Mouse (Mus musculus): ENCODE measurements around the gene St6galnac5. TPM values are rescaled to one million over a fixed set of nuclear protein-coding genes. Genes with fewer than 3 reads are reported as not detected.

The St6galnac5 gene
- polyA plus RNA-seq, 1 experiment, result not detected

DNA sequence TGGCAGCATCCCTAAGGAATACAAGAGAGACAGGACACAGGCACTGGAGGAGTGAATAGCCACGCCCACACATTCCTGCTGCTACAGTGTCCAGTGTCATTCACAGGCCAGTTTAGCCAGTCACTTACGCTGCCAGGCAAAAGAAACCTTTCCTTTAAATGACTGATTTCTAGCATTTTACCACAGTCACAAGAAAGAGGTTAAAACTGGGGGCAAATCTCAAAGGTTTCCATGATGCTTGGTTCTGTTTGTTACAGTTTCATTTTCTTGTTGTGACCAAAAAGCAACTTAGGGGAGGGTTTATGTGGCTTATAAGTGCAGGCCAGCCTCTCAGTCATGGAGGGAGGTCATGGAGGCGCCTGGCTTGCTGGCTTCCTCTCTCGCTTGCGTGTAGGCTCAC, 74.4 kb downstream of the St6galnac5 start:
- H3K36me3 ChIP-seq (ENCODE audit: control insufficient read depth, insufficient read depth), result no peaks in the 10 kb centered on the region
- H3K4me2 ChIP-seq (ENCODE audit: low read depth), result no peak overlapping the region
- no peaks in the 10 kb centered on the region for H3K27me3 ChIP-seq (ENCODE audit: control insufficient read depth, insufficient read depth, insufficient read length)
- no peak overlapping the region for H3ac ChIP-seq (ENCODE audit: control insufficient read depth, insufficient read length)
- no peak overlapping the region for H3K4me3 ChIP-seq
- TF ChIP-seq USF1 (IDR thresholded peaks at IDR 0.05; ENCODE audit: low read depth) (no peak), MYOD1 (IDR thresholded peaks at IDR 0.05; ENCODE audit: control insufficient read depth in 1 of 3, insufficient read length in 2 of 3, low read depth in 2 of 3) (no peak), E2F4 (IDR thresholded peaks at IDR 0.05; ENCODE audit: insufficient read depth) (no peak), MAX (IDR thresholded peaks at IDR 0.05; ENCODE audit: low read depth) (no peak), REST (IDR thresholded peaks at IDR 0.05; ENCODE audit: insufficient read depth, insufficient read length) (no peak), MYOG (IDR thresholded peaks at IDR 0.05; ENCODE audit: control insufficient read depth in 1 of 3, insufficient read depth in 1 of 3, insufficient read length in 2 of 3, low read depth in 2 of 3) (no peak), SRF (IDR thresholded peaks at IDR 0.05; ENCODE audit: control insufficient read depth, insufficient read length, low read depth) (no peak), POLR2AphosphoS2 (IDR thresholded peaks at IDR 0.05; ENCODE audit: insufficient read length, low read depth) (no peak)
- H3K79me2 ChIP-seq (ENCODE audit: control insufficient read depth, insufficient read depth), result no peaks in the 10 kb centered on the region

- Histone ChIP-seq H3ac (ENCODE audit: control insufficient read depth, insufficient read length) (no peak overlapping the region), H3K36me3 (ENCODE audit: control insufficient read depth, insufficient read depth) (no peaks in the 10 kb centered on the region), H3K79me2 (ENCODE audit: control insufficient read depth, insufficient read depth) (no peaks in the 10 kb centered on the region), H3K4me3 (no peak overlapping the region), H3K4me2 (ENCODE audit: low read depth) (no peak overlapping the region), H3K27me3 (ENCODE audit: control insufficient read depth, insufficient read depth, insufficient read length) (no peaks in the 10 kb centered on the region)
- TF ChIP-seq MYOG (IDR thresholded peaks at IDR 0.05; ENCODE audit: control insufficient read depth in 1 of 3, insufficient read depth in 1 of 3, insufficient read length in 2 of 3, low read depth in 2 of 3), result no peak
- TF ChIP-seq CEBPB (IDR thresholded peaks at IDR 0.05; ENCODE audit: insufficient read depth, poor library complexity, severe bottlenecking), result no peak
- no peak for TF ChIP-seq MAX (IDR thresholded peaks at IDR 0.05; ENCODE audit: low read depth)
- no peak for TF ChIP-seq POLR2A (IDR thresholded peaks at IDR 0.05; ENCODE audit: insufficient read length, low read depth)
- TF ChIP-seq E2F4 (IDR thresholded peaks at IDR 0.05; ENCODE audit: insufficient read depth), result no peak
- no peak for TF ChIP-seq MYOD1 (IDR thresholded peaks at IDR 0.05; ENCODE audit: control insufficient read depth in 1 of 3, insufficient read length in 2 of 3, low read depth in 2 of 3)
- no peak for TF ChIP-seq TCF12 (IDR thresholded peaks at IDR 0.05; ENCODE audit: insufficient read depth, poor library complexity, severe bottlenecking)
- TF ChIP-seq SRF (IDR thresholded peaks at IDR 0.05; ENCODE audit: control insufficient read depth, insufficient read length, low read depth), result no peak
- TF ChIP-seq REST (IDR thresholded peaks at IDR 0.05; ENCODE audit: insufficient read depth, insufficient read length), result no peak
- no peak for TF ChIP-seq POLR2AphosphoS2 (IDR thresholded peaks at IDR 0.05; ENCODE audit: insufficient read length, low read depth)
- no peak for TF ChIP-seq TCF3 (IDR thresholded peaks at IDR 0.05; ENCODE audit: insufficient read length, low read depth)
- no peak for TF ChIP-seq USF1 (IDR thresholded peaks at IDR 0.05; ENCODE audit: low read depth)
These were observed 75.0 kb downstream of the St6galnac5 start for GRCm38 (mm10) chr3:152907087-152907486.

GRCm38 (mm10) chr3:152905800-152906199, 76.2 kb downstream of the St6galnac5 start:
- no peak for TF ChIP-seq TCF3 (IDR thresholded peaks at IDR 0.05; ENCODE audit: insufficient read length, low read depth)
- no peak for TF ChIP-seq MYOG (IDR thresholded peaks at IDR 0.05; ENCODE audit: control insufficient read depth in 1 of 3, insufficient read depth in 1 of 3, insufficient read length in 2 of 3, low read depth in 2 of 3)
- TF ChIP-seq TCF12 (IDR thresholded peaks at IDR 0.05; ENCODE audit: insufficient read depth, poor library complexity, severe bottlenecking), result no peak
- H3K36me3 ChIP-seq (ENCODE audit: control insufficient read depth, insufficient read depth), result no peaks in the 10 kb centered on the region
- H3K79me2 ChIP-seq (ENCODE audit: control insufficient read depth, insufficient read depth), result no peaks in the 10 kb centered on the region
- no peaks in the 10 kb centered on the region for H3K27me3 ChIP-seq (ENCODE audit: control insufficient read depth, insufficient read depth, insufficient read length)
- H3K4me3 ChIP-seq, result no peak overlapping the region
- no peak overlapping the region for H3K4me2 ChIP-seq (ENCODE audit: low read depth)
- H3ac ChIP-seq (ENCODE audit: control insufficient read depth, insufficient read length), result no peak overlapping the region

- H3K4me2 ChIP-seq (ENCODE audit: low read depth), result no peak overlapping the region
- TF ChIP-seq MYOG (IDR thresholded peaks at IDR 0.05; ENCODE audit: control insufficient read depth in 1 of 3, insufficient read depth in 1 of 3, insufficient read length in 2 of 3, low read depth in 2 of 3), result no peak
- no peak for TF ChIP-seq POLR2A (IDR thresholded peaks at IDR 0.05; ENCODE audit: insufficient read length, low read depth)
- no peak for TF ChIP-seq USF1 (IDR thresholded peaks at IDR 0.05; ENCODE audit: low read depth)
- TF ChIP-seq SRF (IDR thresholded peaks at IDR 0.05; ENCODE audit: control insufficient read depth, insufficient read length, low read depth), result no peak
- TF ChIP-seq REST (IDR thresholded peaks at IDR 0.05; ENCODE audit: insufficient read depth, insufficient read length), result no peak
- TF ChIP-seq POLR2AphosphoS2 (IDR thresholded peaks at IDR 0.05; ENCODE audit: insufficient read length, low read depth), result no peak
- no peak for TF ChIP-seq CEBPB (IDR thresholded peaks at IDR 0.05; ENCODE audit: insufficient read depth, poor library complexity, severe bottlenecking)
- no peak for TF ChIP-seq TCF3 (IDR thresholded peaks at IDR 0.05; ENCODE audit: insufficient read length, low read depth)
- no peak for TF ChIP-seq E2F4 (IDR thresholded peaks at IDR 0.05; ENCODE audit: insufficient read depth)
- TF ChIP-seq MAX (IDR thresholded peaks at IDR 0.05; ENCODE audit: low read depth), result no peak
- no peak for TF ChIP-seq MYOD1 (IDR thresholded peaks at IDR 0.05; ENCODE audit: control insufficient read depth in 1 of 3, insufficient read length in 2 of 3, low read depth in 2 of 3)
- no peaks in the 10 kb centered on the region for H3K27me3 ChIP-seq (ENCODE audit: control insufficient read depth, insufficient read depth, insufficient read length)
- H3K79me2 ChIP-seq (ENCODE audit: control insufficient read depth, insufficient read depth), result no peaks in the 10 kb centered on the region
- H3ac ChIP-seq (ENCODE audit: control insufficient read depth, insufficient read length), result no peak overlapping the region
- no peak overlapping the region for H3K4me3 ChIP-seq
- H3K36me3 ChIP-seq (ENCODE audit: control insufficient read depth, insufficient read depth), result no peaks in the 10 kb centered on the region
These were observed 77.0 kb downstream of the St6galnac5 start for GRCm38 (mm10) chr3:152905026-152905425.

DNA sequence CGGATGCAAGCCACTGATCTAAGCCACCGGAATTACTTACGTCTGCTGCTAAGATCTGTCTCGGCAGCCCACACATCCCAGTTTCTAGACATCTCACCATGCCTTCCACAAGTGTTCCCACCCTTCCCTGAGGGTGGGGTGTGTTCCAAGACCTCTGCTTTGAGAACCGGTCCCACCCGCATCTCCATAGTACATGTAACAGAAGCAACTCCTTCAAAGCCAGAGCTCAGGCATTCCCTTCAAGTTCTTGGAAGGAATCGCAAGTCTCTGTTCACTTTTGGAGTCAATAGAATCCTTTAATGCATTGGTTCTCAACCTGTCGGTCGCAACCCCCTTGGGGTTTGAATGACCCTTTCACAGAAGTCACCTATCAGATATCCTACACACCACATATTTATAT, 83.1 kb downstream of the St6galnac5 start:
- Histone ChIP-seq H3ac (ENCODE audit: control insufficient read depth, insufficient read length) (no peak overlapping the region), H3K36me3 (ENCODE audit: control insufficient read depth, insufficient read depth) (no peaks in the 10 kb centered on the region), H3K4me3 (no peak overlapping the region), H3K4me2 (ENCODE audit: low read depth) (no peak overlapping the region), H3K79me2 (ENCODE audit: control insufficient read depth, insufficient read depth) (no peaks in the 10 kb centered on the region), H3K27me3 (ENCODE audit: control insufficient read depth, insufficient read depth, insufficient read length) (no peaks in the 10 kb centered on the region)
- TF ChIP-seq REST (IDR thresholded peaks at IDR 0.05; ENCODE audit: insufficient read depth, insufficient read length) (no peak), CEBPB (IDR thresholded peaks at IDR 0.05; ENCODE audit: insufficient read depth, poor library complexity, severe bottlenecking) (no peak), TCF12 (IDR thresholded peaks at IDR 0.05; ENCODE audit: insufficient read depth, poor library complexity, severe bottlenecking) (no peak), SRF (IDR thresholded peaks at IDR 0.05; ENCODE audit: control insufficient read depth, insufficient read length, low read depth) (no peak), POLR2AphosphoS2 (IDR thresholded peaks at IDR 0.05; ENCODE audit: insufficient read length, low read depth) (no peak), POLR2A (IDR thresholded peaks at IDR 0.05; ENCODE audit: insufficient read length, low read depth) (no peak), USF1 (IDR thresholded peaks at IDR 0.05; ENCODE audit: low read depth) (no peak), MYOD1 (IDR thresholded peaks at IDR 0.05; ENCODE audit: control insufficient read depth in 1 of 3, insufficient read length in 2 of 3, low read depth in 2 of 3) (no peak), MAX (IDR thresholded peaks at IDR 0.05; ENCODE audit: low read depth) (no peak), E2F4 (IDR thresholded peaks at IDR 0.05; ENCODE audit: insufficient read depth) (no peak), MYOG (IDR thresholded peaks at IDR 0.05; ENCODE audit: control insufficient read depth in 1 of 3, insufficient read depth in 1 of 3, insufficient read length in 2 of 3, low read depth in 2 of 3) (no peak), TCF3 (IDR thresholded peaks at IDR 0.05; ENCODE audit: insufficient read length, low read depth) (no peak)

Data from myocyte (in vitro differentiated cells).